Mouse (Mus musculus): ENCODE measurements at regions not wholly inside any gene's neighbourhood (a gene's known extent, or its start where the extent isn't known, plus 50 kb on each side); places are given as distances from the start of the nearest gene placed in this dataset.

DNA sequence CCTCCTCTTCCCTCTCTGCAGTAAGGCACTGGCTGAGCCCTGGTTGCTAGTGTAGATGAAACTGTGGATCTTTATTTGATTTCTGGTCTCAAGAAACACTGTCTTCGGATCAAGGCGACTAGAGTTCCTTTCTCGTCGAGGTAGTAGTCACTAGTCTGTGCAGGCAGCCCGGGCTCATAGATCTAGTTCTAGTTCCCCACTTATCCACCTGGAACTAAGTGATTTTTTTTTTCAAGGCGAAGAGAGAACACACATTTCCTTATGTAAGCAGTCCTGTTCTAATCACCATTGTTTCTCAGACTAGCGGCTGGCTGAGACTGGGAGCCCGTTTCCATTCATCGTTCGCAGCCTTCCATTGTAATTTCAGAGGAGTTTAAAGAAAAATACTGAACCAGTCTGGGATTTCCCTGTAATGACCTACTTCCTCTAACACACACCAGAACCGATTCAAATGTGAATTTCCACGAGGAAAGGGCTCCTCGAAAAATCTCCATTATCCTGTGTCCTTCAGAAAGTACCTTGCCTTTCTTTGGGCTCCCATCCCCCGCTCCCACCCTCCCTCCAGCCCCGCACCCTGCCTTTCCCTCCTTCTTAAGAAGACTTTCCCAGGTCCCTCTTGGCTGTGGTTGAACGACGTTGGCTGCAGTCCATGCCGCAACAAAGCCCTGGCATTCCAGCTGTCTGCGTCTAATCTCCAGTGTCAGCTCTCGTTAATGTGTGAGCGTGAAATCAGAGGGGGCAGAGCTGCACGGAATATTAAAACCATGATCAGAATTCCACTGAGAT lies 388.5 kb downstream of the Sorl1 start:
- H3K36me3 ChIP-seq (replicated peaks; ENCODE audit: control insufficient read depth, insufficient read depth, low read depth): no peaks in the 10 kb centered on the region
- H3K27me3 ChIP-seq (ENCODE audit: control insufficient read depth, insufficient read depth, low read length): no peaks in the 10 kb centered on the region; the same call in 1 of the 2 replicates
- H3K27ac ChIP-seq: no peak overlapping the region
- DNase-seq (ENCODE audit: low read depth in 3 of 3, low spot score in 3 of 3): no peak
- no peaks in the 10 kb centered on the region for H3K9me3 ChIP-seq (ENCODE audit: control insufficient read depth, low read length)
- TF ChIP-seq EP300 (IDR thresholded peaks at IDR 0.05; ENCODE audit: low read depth) (no peak), CTCF (IDR thresholded peaks at IDR 0.05; ENCODE audit: low read depth) (no peak)
- no peaks in the 10 kb centered on the region for H3K4me1 ChIP-seq (replicated peaks; ENCODE audit: control insufficient read depth in 2 of 2, insufficient read depth in 2 of 2, low read length in 1 of 2)
- no peak overlapping the region; the same call in 1 of the 2 replicates for H3K9ac ChIP-seq (replicated peaks)
- peak overlapping the region; percentile 45 for H3K4me2 ChIP-seq (ENCODE audit: low read depth)
- ATAC-seq (ENCODE audit: insufficient read depth): no peak
- WGBS (ENCODE audit: insufficient replicate concordance): 4% methylated on average over 22 of the region's 22 CpGs
- peak overlapping the region in 1 of 2 experiments; percentile 27; a peak in 1 of 4 replicates for H3K4me3 ChIP-seq (ENCODE audit: insufficient read depth in 1 of 2, low read depth in 2 of 2, low read length in 2 of 2)

DNA sequence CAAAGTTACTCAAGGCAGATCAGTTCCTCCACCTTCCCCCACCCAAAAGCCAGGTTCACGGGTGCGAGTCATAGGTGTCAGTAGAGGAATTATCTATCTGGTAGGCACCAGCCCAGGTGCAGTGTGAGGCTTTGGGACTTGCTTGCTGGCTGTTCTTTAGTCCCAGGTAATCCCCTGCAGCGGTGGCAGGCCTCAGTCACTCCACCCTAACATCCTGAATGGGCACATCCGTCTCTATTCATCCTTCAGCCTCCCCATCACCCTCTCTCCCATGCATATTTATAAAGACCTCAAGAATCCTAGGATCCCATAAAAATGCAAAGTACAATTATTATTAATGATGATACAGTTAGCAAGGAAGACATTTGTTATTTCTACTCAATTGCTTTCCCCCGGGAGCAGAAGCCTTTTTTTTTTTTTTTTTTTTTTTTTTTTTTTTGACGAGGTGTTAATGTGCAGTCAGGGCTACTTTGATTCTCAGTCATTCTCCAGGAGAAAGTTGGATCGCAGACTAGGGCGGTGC lies 389.1 kb downstream of the Sorl1 start:
- H3K27me3 ChIP-seq (ENCODE audit: control insufficient read depth, insufficient read depth, low read length): no peaks in the 10 kb centered on the region; the same call in 1 of the 2 replicates
- H3K4me2 ChIP-seq (ENCODE audit: low read depth): no peak overlapping the region
- H3K9ac ChIP-seq (replicated peaks): no peak overlapping the region
- DNase-seq (ENCODE audit: low read depth in 3 of 3, low spot score in 3 of 3) (no peak), ATAC-seq (ENCODE audit: insufficient read depth) (no peak)
- H3K9me3 ChIP-seq (ENCODE audit: control insufficient read depth, low read length): no peaks in the 10 kb centered on the region
- H3K36me3 ChIP-seq (replicated peaks; ENCODE audit: control insufficient read depth, insufficient read depth, low read depth): no peaks in the 10 kb centered on the region
- 22% methylated on average over 8 of the region's 8 CpGs for WGBS (ENCODE audit: insufficient replicate concordance)
- no peak overlapping the region for H3K27ac ChIP-seq
- no peak overlapping the region for H3K4me3 ChIP-seq (ENCODE audit: insufficient read depth in 1 of 2, low read depth in 2 of 2, low read length in 2 of 2)
- TF ChIP-seq EP300 (IDR thresholded peaks at IDR 0.05; ENCODE audit: low read depth): no peak
- no peak for TF ChIP-seq CTCF (IDR thresholded peaks at IDR 0.05; ENCODE audit: low read depth)
- no peaks in the 10 kb centered on the region for H3K4me1 ChIP-seq (replicated peaks; ENCODE audit: control insufficient read depth in 2 of 2, insufficient read depth in 2 of 2, low read length in 1 of 2)

GRCm38 (mm10) chr9:41721609-41722008 lies 402.5 kb downstream of the Sorl1 start:
- no peaks in the 10 kb centered on the region for H3K36me3 ChIP-seq (replicated peaks; ENCODE audit: control insufficient read depth, insufficient read depth, low read depth)
- H3K9me3 ChIP-seq (ENCODE audit: control insufficient read depth, low read length): no peaks in the 10 kb centered on the region
- H3K27ac ChIP-seq: no peak overlapping the region
- ATAC-seq (ENCODE audit: insufficient read depth): no peak
- no peaks in the 10 kb centered on the region for H3K4me1 ChIP-seq (replicated peaks; ENCODE audit: control insufficient read depth in 2 of 2, insufficient read depth in 2 of 2, low read length in 1 of 2)
- no peak overlapping the region for H3K4me2 ChIP-seq (ENCODE audit: low read depth)
- no peaks in the 10 kb centered on the region for H3K27me3 ChIP-seq (ENCODE audit: control insufficient read depth, insufficient read depth, low read length)
- no peak overlapping the region for H3K9ac ChIP-seq (replicated peaks)
- WGBS (ENCODE audit: insufficient replicate concordance): 39% methylated on average over 4 of the region's 4 CpGs
- no peak for DNase-seq (ENCODE audit: low read depth in 3 of 3, low spot score in 3 of 3)
- H3K4me3 ChIP-seq (ENCODE audit: insufficient read depth in 1 of 2, low read depth in 2 of 2, low read length in 2 of 2): no peak overlapping the region
- no peak for TF ChIP-seq EP300 (IDR thresholded peaks at IDR 0.05; ENCODE audit: low read depth)
- TF ChIP-seq CTCF (IDR thresholded peaks at IDR 0.05; ENCODE audit: low read depth): no peak

DNA sequence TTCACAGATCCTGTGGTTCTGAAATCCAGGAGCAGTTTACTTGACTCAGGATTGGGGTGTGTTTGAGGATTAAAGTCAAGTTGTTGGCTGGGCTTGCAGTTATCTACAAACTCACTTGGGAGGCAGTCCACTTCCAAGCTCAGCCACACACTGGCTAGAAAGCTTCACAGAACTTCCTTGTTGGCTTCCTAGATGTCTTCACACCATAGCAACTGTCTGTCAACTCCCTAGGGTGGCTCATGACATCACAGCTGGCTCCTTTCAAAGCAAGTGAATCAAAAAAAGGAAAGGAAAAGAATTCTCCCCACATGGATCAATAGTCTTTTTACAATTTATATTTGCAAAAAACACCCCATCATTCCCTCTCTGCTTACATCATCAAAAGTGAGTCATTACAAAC lies 408.9 kb downstream of the Sorl1 start:
- Histone ChIP-seq H3K27ac (no peak overlapping the region), H3K4me1 (replicated peaks; ENCODE audit: control insufficient read depth in 2 of 2, insufficient read depth in 2 of 2, low read length in 1 of 2) (no peaks in the 10 kb centered on the region), H3K36me3 (replicated peaks; ENCODE audit: control insufficient read depth, insufficient read depth, low read depth) (no peaks in the 10 kb centered on the region), H3K4me2 (ENCODE audit: low read depth) (no peak overlapping the region), H3K4me3 (ENCODE audit: insufficient read depth in 1 of 2, low read depth in 2 of 2, low read length in 2 of 2) (no peak overlapping the region), H3K27me3 (ENCODE audit: control insufficient read depth, insufficient read depth, low read length) (no peaks in the 10 kb centered on the region), H3K9me3 (ENCODE audit: control insufficient read depth, low read length) (no peaks in the 10 kb centered on the region), H3K9ac (replicated peaks) (no peak overlapping the region)
- DNase-seq (ENCODE audit: low read depth in 3 of 3, low spot score in 3 of 3) (no peak), ATAC-seq (ENCODE audit: insufficient read depth) (no peak)
- TF ChIP-seq EP300 (IDR thresholded peaks at IDR 0.05; ENCODE audit: low read depth) (no peak), CTCF (IDR thresholded peaks at IDR 0.05; ENCODE audit: low read depth) (no peak)

DNA sequence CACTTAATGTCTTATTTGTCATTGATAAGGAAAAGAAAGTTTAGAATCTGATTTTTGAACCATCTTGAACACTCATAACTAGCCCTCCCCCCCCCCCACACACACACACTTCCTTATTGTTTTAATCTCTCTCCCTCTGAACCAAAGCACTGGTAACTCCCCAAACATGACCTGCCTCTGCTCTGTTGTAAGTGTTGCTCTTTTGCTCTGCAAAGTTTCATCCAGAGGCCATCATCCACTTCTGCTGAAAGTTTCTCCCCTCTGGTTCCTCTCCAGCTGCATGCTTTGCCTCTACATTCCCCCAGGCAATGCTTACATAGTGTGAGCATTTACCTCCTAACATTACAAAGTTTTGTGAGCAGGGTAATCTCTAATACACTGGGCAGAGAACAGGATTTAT lies 418.1 kb downstream of the Sorl1 start:
- Histone ChIP-seq H3K9me3 (ENCODE audit: control insufficient read depth, low read length) (no peaks in the 10 kb centered on the region), H3K4me1 (replicated peaks; ENCODE audit: control insufficient read depth in 2 of 2, insufficient read depth in 2 of 2, low read length in 1 of 2) (no peaks in the 10 kb centered on the region), H3K36me3 (replicated peaks; ENCODE audit: control insufficient read depth, insufficient read depth, low read depth) (no peaks in the 10 kb centered on the region), H3K27me3 (ENCODE audit: control insufficient read depth, insufficient read depth, low read length) (no peaks in the 10 kb centered on the region), H3K4me3 (ENCODE audit: insufficient read depth in 1 of 2, low read depth in 2 of 2, low read length in 2 of 2) (no peak overlapping the region), H3K9ac (replicated peaks) (no peak overlapping the region), H3K27ac (no peak overlapping the region), H3K4me2 (ENCODE audit: low read depth) (no peak overlapping the region)
- DNase-seq (ENCODE audit: low read depth in 3 of 3, low spot score in 3 of 3): no peak
- no peak for TF ChIP-seq EP300 (IDR thresholded peaks at IDR 0.05; ENCODE audit: low read depth)
- TF ChIP-seq CTCF (IDR thresholded peaks at IDR 0.05; ENCODE audit: low read depth): no peak
- no peak for ATAC-seq (ENCODE audit: insufficient read depth)

Measured in liver, embryonic 14.5 days (tissue).